Mouse (Mus musculus): ENCODE measurements around the gene Rnf185. TPM values are rescaled to one million over a fixed set of nuclear protein-coding genes. Genes with fewer than 3 reads are reported as not detected.

Gene Rnf185
- polyA plus RNA-seq, 1 experiment from 2014 or later: 45.9 TPM

DNA sequence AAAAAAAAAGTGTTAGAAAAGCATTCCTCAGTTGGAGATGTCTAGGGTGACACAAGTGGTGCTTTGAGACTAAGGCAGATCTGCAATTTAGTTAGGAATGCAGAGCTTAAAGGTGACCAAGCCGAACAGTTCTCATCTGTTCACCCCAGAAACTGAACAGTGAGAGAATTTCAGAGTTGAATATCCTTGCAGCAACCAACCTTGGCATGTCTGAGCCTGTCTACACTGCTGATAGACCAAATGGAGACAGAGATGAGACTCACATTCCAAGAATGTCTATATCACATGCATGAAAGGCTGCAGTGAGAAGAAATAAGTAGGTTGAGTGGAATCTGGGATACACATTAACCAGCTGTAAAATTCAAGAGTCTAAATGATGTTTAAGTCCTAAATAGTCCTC is 14.5 kb downstream of the Rnf185 start:
- WGBS: 82% methylated on average over 1 of the region's 1 CpGs
- ATAC-seq (replicated peaks; ENCODE audit: low FRiP score) (no peak), DNase-seq (ENCODE audit: low spot score) (no peak)
- Histone ChIP-seq H3K9me3 (ENCODE audit: control insufficient read depth, low read length) (no peaks in the 10 kb centered on the region), H3K4me1 (replicated peaks; ENCODE audit: control insufficient read depth, insufficient read depth, low read length) (no peaks in the 10 kb centered on the region), H3K27ac (ENCODE audit: low read depth, low read length) (no peak overlapping the region), H3K4me3 (ENCODE audit: low read depth, low read length) (no peak overlapping the region), H3K9ac (ENCODE audit: low read length) (no peak overlapping the region), H3K36me3 (ENCODE audit: control insufficient read depth, insufficient read depth, low read length) (no peaks in the 10 kb centered on the region), H3K4me2 (ENCODE audit: low read depth, low read length, severe bottlenecking) (no peak overlapping the region), H3K27me3 (ENCODE audit: control insufficient read depth, insufficient read depth, low read length) (no peaks in the 10 kb centered on the region)

DNA sequence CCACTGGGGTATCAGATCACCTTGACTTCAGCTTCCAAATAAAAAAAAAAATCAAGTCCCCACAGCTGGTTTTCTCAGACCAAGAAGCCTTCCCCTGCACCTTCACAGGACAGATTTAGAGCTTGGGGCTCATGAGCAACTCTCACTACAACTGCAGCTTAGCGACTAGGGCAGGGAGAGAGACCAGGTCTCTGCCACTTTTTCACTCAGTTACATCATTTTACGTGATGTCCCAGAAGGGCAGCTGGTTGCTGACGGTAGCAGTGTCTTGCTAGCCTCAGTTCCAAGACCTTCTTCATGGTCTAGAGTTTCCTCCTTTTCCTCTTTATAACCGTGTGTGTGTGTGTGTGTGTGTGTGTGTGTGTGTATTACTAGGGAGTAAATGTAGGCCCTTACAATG is 18.4 kb downstream of the Rnf185 start:
- H3K4me2 ChIP-seq (ENCODE audit: low read depth, low read length, severe bottlenecking): no peak overlapping the region
- H3K36me3 ChIP-seq (ENCODE audit: control insufficient read depth, insufficient read depth, low read length): no peaks in the 10 kb centered on the region
- no peaks in the 10 kb centered on the region for H3K9me3 ChIP-seq (ENCODE audit: control insufficient read depth, low read length)
- DNase-seq (ENCODE audit: low spot score) (no peak), ATAC-seq (replicated peaks; ENCODE audit: low FRiP score) (no peak)
- no peak overlapping the region for H3K4me3 ChIP-seq (ENCODE audit: low read depth, low read length)
- no peak overlapping the region for H3K9ac ChIP-seq (ENCODE audit: low read length)
- WGBS: 85% methylated on average over 4 of the region's 4 CpGs
- H3K4me1 ChIP-seq (replicated peaks; ENCODE audit: control insufficient read depth, insufficient read depth, low read length): no peaks in the 10 kb centered on the region
- no peaks in the 10 kb centered on the region for H3K27me3 ChIP-seq (ENCODE audit: control insufficient read depth, insufficient read depth, low read length)
- no peak overlapping the region for H3K27ac ChIP-seq (ENCODE audit: low read depth, low read length)

DNA sequence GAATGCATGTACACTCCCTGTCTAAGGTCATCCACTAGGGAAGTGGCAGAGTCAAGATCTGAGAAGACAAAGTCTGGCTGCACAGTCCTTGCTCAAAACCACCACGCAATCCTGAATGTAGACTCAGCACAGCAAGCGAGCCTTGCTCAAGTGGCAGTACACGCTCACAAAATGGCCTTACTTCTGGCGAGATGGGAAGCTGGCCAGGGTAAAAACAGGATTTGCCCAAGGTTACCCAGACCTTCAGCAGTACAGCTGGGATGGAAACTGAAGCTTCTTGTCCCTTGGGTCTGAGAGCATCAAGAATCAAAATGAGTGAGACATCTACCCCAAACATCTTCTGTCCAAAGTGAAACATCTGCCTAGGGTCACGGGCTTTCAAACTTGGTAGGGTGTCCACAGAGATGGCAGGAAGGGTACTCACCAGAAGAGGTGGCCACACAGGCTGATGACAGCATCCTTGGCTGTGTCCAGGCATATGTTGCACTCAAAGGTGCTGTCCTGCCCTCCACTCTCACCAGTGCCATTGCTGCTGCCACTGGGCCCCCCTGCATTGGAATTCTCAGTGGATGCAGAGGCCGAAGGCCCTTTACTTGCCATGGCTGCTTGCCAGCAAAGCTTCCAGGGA is 20.1 kb downstream of the Rnf185 start:
- no peak for DNase-seq (ENCODE audit: low spot score)
- H3K4me3 ChIP-seq (ENCODE audit: low read depth, low read length): no peak overlapping the region
- no peak overlapping the region for H3K9ac ChIP-seq (ENCODE audit: low read length)
- no peak for ATAC-seq (replicated peaks; ENCODE audit: low FRiP score)
- no peaks in the 10 kb centered on the region for H3K27me3 ChIP-seq (ENCODE audit: control insufficient read depth, insufficient read depth, low read length)
- WGBS: 91% methylated on average over 6 of the region's 6 CpGs
- H3K4me2 ChIP-seq (ENCODE audit: low read depth, low read length, severe bottlenecking): no peak overlapping the region
- H3K9me3 ChIP-seq (ENCODE audit: control insufficient read depth, low read length): no peaks in the 10 kb centered on the region
- no peak overlapping the region for H3K27ac ChIP-seq (ENCODE audit: low read depth, low read length)
- no peaks in the 10 kb centered on the region for H3K4me1 ChIP-seq (replicated peaks; ENCODE audit: control insufficient read depth, insufficient read depth, low read length)
- no peaks in the 10 kb centered on the region for H3K36me3 ChIP-seq (ENCODE audit: control insufficient read depth, insufficient read depth, low read length)

DNA sequence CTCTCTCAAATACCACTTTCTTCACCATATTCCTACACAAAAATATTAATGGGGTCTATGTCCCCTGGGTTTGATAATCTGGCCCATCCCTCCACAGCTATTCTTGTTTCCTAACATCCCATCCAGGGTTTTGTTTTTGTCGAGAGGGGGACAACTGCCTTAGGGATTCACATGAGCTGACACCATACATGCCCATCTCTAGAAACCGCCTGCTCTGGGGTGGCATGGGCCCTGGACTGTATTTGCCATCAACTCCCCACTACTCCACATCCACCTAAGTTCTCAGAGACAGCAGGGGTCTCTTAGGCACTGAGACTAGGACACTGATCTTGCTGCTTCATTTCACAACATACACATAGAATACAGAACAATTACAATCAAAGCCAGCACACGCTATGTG is 20.6 kb downstream of the Rnf185 start:
- no peaks in the 10 kb centered on the region for H3K36me3 ChIP-seq (ENCODE audit: control insufficient read depth, insufficient read depth, low read length)
- no peaks in the 10 kb centered on the region for H3K27me3 ChIP-seq (ENCODE audit: control insufficient read depth, insufficient read depth, low read length)
- H3K4me1 ChIP-seq (replicated peaks; ENCODE audit: control insufficient read depth, insufficient read depth, low read length): no peaks in the 10 kb centered on the region
- no peak overlapping the region for H3K4me2 ChIP-seq (ENCODE audit: low read depth, low read length, severe bottlenecking)
- no peak for DNase-seq (ENCODE audit: low spot score)
- no peak overlapping the region for H3K27ac ChIP-seq (ENCODE audit: low read depth, low read length)
- 85% methylated on average over 3 of the region's 3 CpGs for WGBS
- no peaks in the 10 kb centered on the region for H3K9me3 ChIP-seq (ENCODE audit: control insufficient read depth, low read length)
- no peak overlapping the region for H3K9ac ChIP-seq (ENCODE audit: low read length)
- ATAC-seq (replicated peaks; ENCODE audit: low FRiP score): no peak
- no peak overlapping the region for H3K4me3 ChIP-seq (ENCODE audit: low read depth, low read length)

DNA sequence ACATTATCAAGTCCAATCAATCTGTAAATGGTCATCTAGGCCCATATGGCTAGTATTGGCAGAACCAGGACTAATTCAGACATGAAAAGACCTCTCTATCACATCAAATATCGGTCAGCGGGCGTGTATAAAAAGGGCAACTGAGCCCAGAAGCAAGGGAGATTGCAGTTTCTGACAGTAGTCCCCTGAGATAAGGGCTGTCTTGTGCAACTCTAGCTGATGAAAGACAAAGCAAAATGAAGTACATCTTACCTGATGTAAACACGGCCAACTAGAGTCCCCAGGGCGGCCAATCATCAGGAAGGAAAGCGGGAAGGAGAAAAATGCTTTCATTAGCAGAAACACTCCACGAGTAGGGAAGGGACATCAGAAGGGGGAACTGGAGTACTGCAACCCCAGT is 23.5 kb downstream of the Rnf185 start:
- H3K4me1 ChIP-seq (replicated peaks; ENCODE audit: control insufficient read depth, insufficient read depth, low read length): no peaks in the 10 kb centered on the region
- H3K27ac ChIP-seq (ENCODE audit: low read depth, low read length): no peak overlapping the region
- ATAC-seq (replicated peaks; ENCODE audit: low FRiP score) (no peak), DNase-seq (ENCODE audit: low spot score) (no peak)
- H3K9me3 ChIP-seq (ENCODE audit: control insufficient read depth, low read length): no peaks in the 10 kb centered on the region
- H3K4me2 ChIP-seq (ENCODE audit: low read depth, low read length, severe bottlenecking): no peak overlapping the region
- no peak overlapping the region for H3K9ac ChIP-seq (ENCODE audit: low read length)
- WGBS: 93% methylated on average over 7 of the region's 7 CpGs
- H3K4me3 ChIP-seq (ENCODE audit: low read depth, low read length): no peak overlapping the region
- no peaks in the 10 kb centered on the region for H3K27me3 ChIP-seq (ENCODE audit: control insufficient read depth, insufficient read depth, low read length)
- H3K36me3 ChIP-seq (ENCODE audit: control insufficient read depth, insufficient read depth, low read length): no peaks in the 10 kb centered on the region; the same call in 1 of the 2 replicates

DNA sequence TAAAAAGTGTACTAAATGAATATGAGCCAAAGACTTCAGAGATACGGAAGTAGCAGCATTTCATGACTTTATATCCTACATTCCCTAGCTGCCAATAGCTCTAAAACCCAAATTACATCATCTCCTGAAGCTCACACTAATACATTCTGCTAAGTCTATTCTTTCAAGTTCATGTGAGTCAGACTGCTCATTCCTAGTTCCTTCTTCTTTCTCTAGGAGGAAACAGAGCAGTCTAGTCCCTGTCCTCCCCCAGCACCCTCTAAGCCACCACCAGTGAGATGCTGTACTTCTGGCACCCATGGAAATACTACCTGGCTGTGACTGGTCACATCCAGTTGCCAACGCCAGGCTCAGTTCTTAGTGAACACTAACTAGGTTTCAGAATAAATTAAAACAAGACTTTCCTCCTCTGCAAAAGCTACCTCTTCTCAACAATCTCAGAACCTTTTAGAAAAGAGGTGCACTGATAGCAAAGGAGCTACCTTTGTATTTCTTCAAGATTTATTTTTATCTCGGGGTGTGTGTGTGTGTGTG is 24.4 kb downstream of the Rnf185 start:
- ATAC-seq (replicated peaks; ENCODE audit: low FRiP score): no peak
- Histone ChIP-seq H3K4me3 (ENCODE audit: low read depth, low read length) (no peak overlapping the region), H3K36me3 (ENCODE audit: control insufficient read depth, insufficient read depth, low read length) (no peaks in the 10 kb centered on the region; the same call in 1 of the 2 replicates), H3K27ac (ENCODE audit: low read depth, low read length) (no peak overlapping the region), H3K9ac (ENCODE audit: low read length) (no peak overlapping the region), H3K4me2 (ENCODE audit: low read depth, low read length, severe bottlenecking) (no peak overlapping the region), H3K4me1 (replicated peaks; ENCODE audit: control insufficient read depth, insufficient read depth, low read length) (no peaks in the 10 kb centered on the region), H3K27me3 (ENCODE audit: control insufficient read depth, insufficient read depth, low read length) (no peaks in the 10 kb centered on the region), H3K9me3 (ENCODE audit: control insufficient read depth, low read length) (no peaks in the 10 kb centered on the region)
- WGBS: 81% methylated on average over 3 of the region's 3 CpGs
- no peak for DNase-seq (ENCODE audit: low spot score)

DNA sequence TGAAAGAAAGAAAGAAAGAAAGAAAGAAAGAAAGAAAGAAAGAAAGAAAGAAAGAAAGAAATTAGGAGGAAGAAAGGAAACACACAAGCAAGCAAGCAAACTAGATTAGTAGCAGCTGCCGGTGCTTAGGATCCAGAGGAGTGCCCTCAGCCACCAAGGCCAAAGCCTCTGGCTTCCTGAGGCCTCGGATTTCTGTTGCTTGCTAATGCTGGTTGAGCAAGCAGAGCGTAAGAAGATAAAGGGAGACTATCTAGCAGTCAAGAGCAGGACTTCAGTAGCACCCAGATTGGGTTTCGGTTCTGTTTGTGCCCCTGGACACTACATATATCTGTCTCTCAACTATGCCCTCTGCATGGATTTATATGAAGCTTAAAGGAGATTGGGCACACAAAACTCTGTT is 29.9 kb downstream of the Rnf185 start:
- WGBS: 86% methylated on average over 4 of the region's 4 CpGs
- Histone ChIP-seq H3K27me3 (ENCODE audit: control insufficient read depth, insufficient read depth, low read length) (no peaks in the 10 kb centered on the region), H3K4me2 (ENCODE audit: low read depth, low read length, severe bottlenecking) (no peak overlapping the region), H3K4me3 (ENCODE audit: low read depth, low read length) (no peak overlapping the region), H3K36me3 (ENCODE audit: control insufficient read depth, insufficient read depth, low read length) (no peaks in the 10 kb centered on the region; the same call in 1 of the 2 replicates), H3K27ac (ENCODE audit: low read depth, low read length) (no peak overlapping the region), H3K9me3 (ENCODE audit: control insufficient read depth, low read length) (no peaks in the 10 kb centered on the region), H3K9ac (ENCODE audit: low read length) (no peak overlapping the region), H3K4me1 (replicated peaks; ENCODE audit: control insufficient read depth, insufficient read depth, low read length) (no peaks in the 10 kb centered on the region)
- DNase-seq (ENCODE audit: low spot score): no peak
- no peak for ATAC-seq (replicated peaks; ENCODE audit: low FRiP score)

DNA sequence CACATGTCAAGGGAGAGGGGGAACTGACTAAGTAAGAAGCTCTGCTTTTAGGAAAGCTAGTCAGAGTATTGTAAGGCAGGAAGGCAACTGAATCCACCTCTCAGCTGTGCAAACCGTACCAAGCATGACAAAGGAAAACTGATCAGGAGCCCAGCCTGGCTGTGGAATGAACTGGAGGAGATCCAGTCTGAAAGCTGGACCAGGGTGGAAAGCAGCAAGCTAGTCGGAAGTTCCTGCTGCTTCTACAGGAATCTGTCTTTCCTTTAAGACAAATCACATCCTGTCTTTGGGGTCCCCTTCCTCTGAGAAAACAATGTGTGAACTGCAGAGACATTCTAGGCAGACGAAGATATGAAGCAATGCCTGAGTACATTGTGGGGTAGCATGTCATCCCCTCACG is 33.4 kb downstream of the Rnf185 start:
- H3K9me3 ChIP-seq (ENCODE audit: control insufficient read depth, low read length): no peaks in the 10 kb centered on the region
- 90% methylated on average over 4 of the region's 4 CpGs for WGBS
- no peaks in the 10 kb centered on the region for H3K4me1 ChIP-seq (replicated peaks; ENCODE audit: control insufficient read depth, insufficient read depth, low read length)
- no peak overlapping the region for H3K27ac ChIP-seq (ENCODE audit: low read depth, low read length)
- H3K36me3 ChIP-seq (ENCODE audit: control insufficient read depth, insufficient read depth, low read length): no peaks in the 10 kb centered on the region; the same call in 1 of the 2 replicates
- no peak overlapping the region for H3K4me2 ChIP-seq (ENCODE audit: low read depth, low read length, severe bottlenecking)
- DNase-seq (ENCODE audit: low spot score) (no peak), ATAC-seq (replicated peaks; ENCODE audit: low FRiP score) (no peak)
- no peak overlapping the region for H3K4me3 ChIP-seq (ENCODE audit: low read depth, low read length)
- no peaks in the 10 kb centered on the region for H3K27me3 ChIP-seq (ENCODE audit: control insufficient read depth, insufficient read depth, low read length)
- H3K9ac ChIP-seq (ENCODE audit: low read length): no peak overlapping the region

DNA sequence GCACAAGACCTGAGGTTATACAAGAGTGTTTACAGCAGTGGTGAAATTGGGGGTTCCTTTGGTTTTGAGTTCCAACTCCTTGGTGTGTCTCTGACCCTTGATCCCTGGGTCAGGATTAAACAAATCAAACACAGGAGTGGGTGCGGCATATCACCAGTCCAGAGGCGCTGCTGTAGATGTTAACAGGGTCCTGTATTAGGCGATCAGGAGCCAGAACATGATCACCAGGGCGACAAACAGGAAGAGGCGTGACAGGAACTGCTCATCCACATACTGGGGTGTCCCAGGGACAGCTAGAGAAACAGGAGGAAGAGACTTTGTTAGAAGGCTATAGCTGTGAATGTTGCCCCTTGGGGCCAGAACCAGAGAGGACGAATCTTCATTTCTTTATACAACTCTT is 34.4 kb downstream of the Rnf185 start:
- no peak for ATAC-seq (replicated peaks; ENCODE audit: low FRiP score)
- WGBS: 81% methylated on average over 6 of the region's 6 CpGs

More for the DNA sequence above, 34.4 kb downstream of the Rnf185 start:
- Histone ChIP-seq H3K4me2 (ENCODE audit: low read depth, low read length, severe bottlenecking) (no peak overlapping the region), H3K9me3 (ENCODE audit: control insufficient read depth, low read length) (no peaks in the 10 kb centered on the region), H3K36me3 (ENCODE audit: control insufficient read depth, insufficient read depth, low read length) (no peaks in the 10 kb centered on the region), H3K9ac (ENCODE audit: low read length) (no peak overlapping the region), H3K4me1 (replicated peaks; ENCODE audit: control insufficient read depth, insufficient read depth, low read length) (no peaks in the 10 kb centered on the region), H3K27ac (ENCODE audit: low read depth, low read length) (no peak overlapping the region), H3K4me3 (ENCODE audit: low read depth, low read length) (no peak overlapping the region), H3K27me3 (ENCODE audit: control insufficient read depth, insufficient read depth, low read length) (no peaks in the 10 kb centered on the region)
- DNase-seq (ENCODE audit: low spot score): no peak

Data from forebrain, embryonic 11.5 days (tissue).